Comparison of ENCODE assay signal across 17 mouse cellular contexts in genomic region chr14:104002421-104002820, GRCm38 (mm10).
"Had no signal": no experiment of that assay in that cellular context is flagged by ENCODE, and none has a peak within 500 bp of the region (broad histone marks: within the 10 kb centered on the region; RNA-seq: fewer than 3 reads in every experiment).

No protein-coding gene starts in this region.

- H3K9me3 ChIP-seq: limb, embryonic 12.5 days; limb, embryonic 15.5 days; liver, embryonic 13.5 days had no signal

- H3K9ac ChIP-seq: limb, embryonic 12.5 days; limb, embryonic 15.5 days; liver, embryonic 13.5 days had no signal

- H3K27ac ChIP-seq: limb, embryonic 12.5 days; limb, embryonic 15.5 days; liver, embryonic 13.5 days had no signal

- H3K4me3 ChIP-seq: limb, embryonic 12.5 days; limb, embryonic 15.5 days; liver, embryonic 13.5 days had no signal

- ATAC-seq: intestine, embryonic 16.5 days; lung, postnatal 0 days had no signal

- H3K36me3 ChIP-seq: limb, embryonic 12.5 days; limb, embryonic 15.5 days; liver, embryonic 13.5 days had no signal

- DNase-seq: kidney, adult 18-20 months; kidney, adult 9 months; kidney, postnatal 36 days; left cerebral cortex, postnatal 4 days; liver, embryonic 13.5 days; lung, adult 2 months; lung, postnatal 36 days; midbrain, embryonic 14.5 days; right cerebral cortex, postnatal 25 days; spleen, adult 18-20 months; thymus, adult 18-20 months; thymus, postnatal 36 days had no signal

- H3K27me3 ChIP-seq: limb, embryonic 12.5 days; limb, embryonic 15.5 days; liver, embryonic 13.5 days had no signal

- H3K4me2 ChIP-seq: limb, embryonic 12.5 days; limb, embryonic 15.5 days; liver, embryonic 13.5 days; midbrain, embryonic 11.5 days had no signal

- H3K4me1 ChIP-seq: limb, embryonic 12.5 days; limb, embryonic 15.5 days; liver, embryonic 13.5 days had no signal
